Mouse (Mus musculus): ENCODE results near the gene Slc39a11. TPM values are rescaled to one million over a fixed set of nuclear protein-coding genes. Genes with fewer than 3 reads are reported as not detected.

Slc39a11 gene
- polyA plus RNA-seq, 1 experiment from 2014 or later = 18.6 TPM

DNA sequence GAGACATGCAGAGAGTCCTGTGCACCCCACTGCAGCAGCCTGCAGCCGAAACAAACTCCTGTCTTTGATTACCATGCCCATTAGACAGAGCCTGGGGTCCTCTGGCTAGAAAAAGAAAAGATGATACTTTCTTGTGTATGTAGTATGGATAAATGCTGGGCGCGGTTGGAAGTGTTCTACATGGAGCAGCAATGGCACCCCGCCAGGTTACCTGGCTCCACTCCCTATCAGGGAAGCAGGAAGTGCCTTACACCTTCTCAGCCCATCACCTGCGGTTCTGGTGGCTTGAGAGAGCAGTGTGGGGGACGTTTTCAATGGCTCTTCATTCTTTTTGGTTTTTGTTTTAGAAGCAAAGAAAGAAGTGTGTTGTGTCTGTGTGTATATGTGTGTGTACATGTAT is 391.9 kb downstream of the Slc39a11 start:
- no peak overlapping the region for H3K27ac ChIP-seq (ENCODE audit: low read length)
- H3K36me3 ChIP-seq (ENCODE audit: control insufficient read depth, insufficient read depth, low read length) = no peaks in the 10 kb centered on the region
- peaks cover 25% of the 10 kb centered on the region; the same call in 1 of the 2 replicates for H3K4me1 ChIP-seq (ENCODE audit: control insufficient read depth, insufficient read depth, low read length)
- no peak overlapping the region for H3K9ac ChIP-seq (replicated peaks; ENCODE audit: low read depth, low read length)
- 79% methylated on average over 6 of the region's 6 CpGs for WGBS
- no peak overlapping the region for H3K4me2 ChIP-seq (replicated peaks; ENCODE audit: low read depth, low read length)
- no peak overlapping the region for H3K4me3 ChIP-seq (ENCODE audit: low read depth, low read length)
- ATAC-seq (ENCODE audit: insufficient number of reproducible peaks, insufficient read depth, low FRiP score, low read depth) = no peak
- no peaks in the 10 kb centered on the region for H3K27me3 ChIP-seq (ENCODE audit: control insufficient read depth, insufficient read depth, low read length)
- H3K9me3 ChIP-seq (ENCODE audit: control insufficient read depth, low read depth, low read length) = no peaks in the 10 kb centered on the region

DNA sequence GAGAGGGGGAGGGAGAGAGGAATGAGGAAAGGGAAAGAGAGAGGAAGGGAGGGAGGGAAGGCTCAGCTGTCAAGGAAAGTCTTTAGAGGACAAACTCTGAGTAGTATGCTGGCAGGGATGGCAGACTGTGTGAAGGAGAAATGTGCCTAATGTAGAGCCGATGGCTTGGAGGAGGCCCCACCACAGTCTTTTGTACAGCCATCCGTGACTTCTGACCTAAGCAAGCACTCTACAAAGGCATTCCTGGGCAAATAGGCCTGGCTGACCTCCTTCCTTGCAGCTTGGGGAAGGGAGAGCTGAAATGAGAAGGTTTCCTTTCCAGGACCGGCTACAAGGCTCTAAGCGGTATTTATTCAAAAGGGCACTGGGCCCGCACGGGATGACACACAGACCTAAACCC is 395.2 kb downstream of the Slc39a11 start:
- Histone ChIP-seq H3K9me3 (ENCODE audit: control insufficient read depth, low read depth, low read length) (no peaks in the 10 kb centered on the region), H3K4me3 (ENCODE audit: low read depth, low read length) (no peak overlapping the region), H3K27me3 (ENCODE audit: control insufficient read depth, insufficient read depth, low read length) (no peaks in the 10 kb centered on the region), H3K4me1 (ENCODE audit: control insufficient read depth, insufficient read depth, low read length) (peaks cover 12% of the 10 kb centered on the region; the same call in 1 of the 2 replicates), H3K27ac (ENCODE audit: low read length) (0 out of 2 replicates have a peak overlapping the region, but pooled peaks have one; percentile 48), H3K4me2 (replicated peaks; ENCODE audit: low read depth, low read length) (no peak overlapping the region), H3K36me3 (ENCODE audit: control insufficient read depth, insufficient read depth, low read length) (no peaks in the 10 kb centered on the region), H3K9ac (replicated peaks; ENCODE audit: low read depth, low read length) (no peak overlapping the region)
- ATAC-seq (ENCODE audit: insufficient number of reproducible peaks, insufficient read depth, low FRiP score, low read depth) = no peak
- WGBS = 58% methylated on average over 6 of the region's 6 CpGs

DNA sequence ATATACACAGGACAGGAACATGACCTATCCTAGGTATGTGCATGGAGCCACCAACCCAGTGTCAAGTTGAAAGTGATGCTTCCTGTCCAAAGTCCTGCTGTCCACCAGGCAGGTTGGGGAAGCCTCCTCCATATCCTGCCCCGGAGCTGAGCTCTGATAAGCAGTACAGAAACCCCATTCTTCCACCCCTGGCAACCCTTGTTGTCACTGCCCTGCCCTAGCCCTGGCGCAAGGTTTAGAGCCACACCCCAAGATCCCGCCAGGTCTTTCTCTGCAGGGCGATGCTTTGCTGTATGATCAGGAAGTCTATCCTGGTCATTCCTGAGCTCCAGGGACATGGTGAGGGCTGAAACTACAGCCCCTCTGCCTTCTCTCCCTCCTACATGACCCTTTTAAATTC is 396.7 kb downstream of the Slc39a11 start:
- WGBS = 73% methylated on average over 4 of the region's 4 CpGs
- H3K27me3 ChIP-seq (ENCODE audit: control insufficient read depth, insufficient read depth, low read length) = no peaks in the 10 kb centered on the region
- ATAC-seq (ENCODE audit: insufficient number of reproducible peaks, insufficient read depth, low FRiP score, low read depth) = no peak; the same call in 1 of the 2 replicates

DNA sequence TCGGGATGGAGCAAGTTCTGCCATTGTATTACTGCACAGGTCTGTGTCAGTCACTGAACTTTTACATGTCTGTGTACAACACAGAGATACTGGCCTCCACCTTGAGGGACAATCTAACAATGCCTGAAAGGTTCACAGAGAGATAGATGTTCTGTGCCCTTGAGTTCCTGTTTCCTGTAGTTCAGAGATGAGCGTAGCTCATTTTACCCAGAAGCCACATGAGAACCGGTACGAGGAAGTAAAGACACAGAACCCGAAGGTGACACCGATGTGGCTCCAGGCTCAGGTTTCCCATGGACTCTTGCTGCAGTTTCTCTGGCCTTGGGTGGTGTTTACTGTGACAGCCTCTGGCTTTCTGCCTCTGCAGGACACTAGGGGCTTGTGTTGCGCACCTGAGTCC is 398.7 kb downstream of the Slc39a11 start:
- no peak overlapping the region for H3K27ac ChIP-seq (ENCODE audit: low read length)
- peaks cover 12% of the 10 kb centered on the region; the same call in 1 of the 2 replicates for H3K4me1 ChIP-seq (ENCODE audit: control insufficient read depth, insufficient read depth, low read length)
- ATAC-seq (ENCODE audit: insufficient number of reproducible peaks, insufficient read depth, low FRiP score, low read depth) = no peak
- 83% methylated on average over 7 of the region's 7 CpGs for WGBS
- no peak overlapping the region for H3K4me2 ChIP-seq (replicated peaks; ENCODE audit: low read depth, low read length)
- H3K4me3 ChIP-seq (ENCODE audit: low read depth, low read length) = no peak overlapping the region
- no peaks in the 10 kb centered on the region for H3K36me3 ChIP-seq (ENCODE audit: control insufficient read depth, insufficient read depth, low read length)
- no peaks in the 10 kb centered on the region for H3K9me3 ChIP-seq (ENCODE audit: control insufficient read depth, low read depth, low read length)
- no peaks in the 10 kb centered on the region for H3K27me3 ChIP-seq (ENCODE audit: control insufficient read depth, insufficient read depth, low read length)
- H3K9ac ChIP-seq (replicated peaks; ENCODE audit: low read depth, low read length) = no peak overlapping the region

More for the DNA sequence above, 396.7 kb downstream of the Slc39a11 start:
- Histone ChIP-seq H3K9me3 (ENCODE audit: control insufficient read depth, low read depth, low read length) (no peaks in the 10 kb centered on the region), H3K9ac (replicated peaks; ENCODE audit: low read depth, low read length) (no peak overlapping the region), H3K36me3 (ENCODE audit: control insufficient read depth, insufficient read depth, low read length) (no peaks in the 10 kb centered on the region), H3K27ac (ENCODE audit: low read length) (no peak overlapping the region), H3K4me2 (replicated peaks; ENCODE audit: low read depth, low read length) (no peak overlapping the region), H3K4me3 (ENCODE audit: low read depth, low read length) (no peak overlapping the region), H3K4me1 (ENCODE audit: control insufficient read depth, insufficient read depth, low read length) (peaks cover 12% of the 10 kb centered on the region; the same call in 1 of the 2 replicates)

DNA sequence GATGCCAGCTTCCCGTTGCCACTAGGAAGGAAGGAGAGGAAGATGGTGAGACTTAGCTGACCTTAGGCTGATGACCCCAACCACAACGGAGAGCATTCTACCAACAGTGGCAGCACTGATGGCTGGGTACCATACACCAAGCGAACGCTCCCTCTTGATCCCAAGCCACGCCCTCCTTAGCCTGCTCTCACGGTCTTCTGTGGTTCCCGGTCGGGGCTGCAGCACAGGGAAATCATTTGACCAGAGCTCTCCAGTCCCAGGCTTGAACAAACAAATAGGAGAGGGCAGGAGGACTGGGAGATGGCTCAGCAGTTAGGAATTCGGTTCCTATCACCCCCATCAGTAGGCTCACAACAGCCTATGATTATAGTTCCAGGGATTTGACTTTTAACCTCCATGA is 403.4 kb downstream of the Slc39a11 start:
- H3K36me3 ChIP-seq (ENCODE audit: control insufficient read depth, insufficient read depth, low read length) = no peaks in the 10 kb centered on the region
- no peaks in the 10 kb centered on the region for H3K27me3 ChIP-seq (ENCODE audit: control insufficient read depth, insufficient read depth, low read length)
- no peak overlapping the region for H3K9ac ChIP-seq (replicated peaks; ENCODE audit: low read depth, low read length)
- H3K27ac ChIP-seq (ENCODE audit: low read length) = no peak overlapping the region
- no peaks in the 10 kb centered on the region for H3K4me1 ChIP-seq (ENCODE audit: control insufficient read depth, insufficient read depth, low read length)
- 40% methylated on average over 9 of the region's 9 CpGs for WGBS
- H3K4me2 ChIP-seq (replicated peaks; ENCODE audit: low read depth, low read length) = no peak overlapping the region
- no peak overlapping the region for H3K4me3 ChIP-seq (ENCODE audit: low read depth, low read length)
- ATAC-seq (ENCODE audit: insufficient number of reproducible peaks, insufficient read depth, low FRiP score, low read depth) = peak; percentile 35; the same call in 1 of the 2 replicates
- H3K9me3 ChIP-seq (ENCODE audit: control insufficient read depth, low read depth, low read length) = no peaks in the 10 kb centered on the region

DNA sequence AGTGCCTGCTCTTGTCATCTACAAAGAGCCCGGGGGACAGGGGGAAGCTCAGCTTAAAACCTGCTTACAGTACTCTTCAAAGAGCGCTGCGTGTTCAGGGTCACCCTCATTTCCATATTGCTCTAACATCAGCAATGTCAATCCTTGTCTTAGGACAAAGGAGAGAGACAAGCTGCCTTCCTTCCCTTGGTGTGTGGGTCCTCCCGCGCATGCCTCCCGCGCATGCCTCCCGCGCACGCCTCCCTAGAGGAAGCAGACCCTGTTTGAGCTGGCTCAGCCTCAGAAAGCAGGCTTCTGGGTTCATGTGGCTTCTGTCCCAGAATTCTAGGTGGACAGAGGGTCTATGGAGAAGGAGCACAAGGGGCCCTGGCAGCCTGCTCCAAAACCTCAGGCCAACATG is 404.2 kb downstream of the Slc39a11 start:
- H3K36me3 ChIP-seq (ENCODE audit: control insufficient read depth, insufficient read depth, low read length) = no peaks in the 10 kb centered on the region
- H3K27me3 ChIP-seq (ENCODE audit: control insufficient read depth, insufficient read depth, low read length) = no peaks in the 10 kb centered on the region
- no peak overlapping the region for H3K27ac ChIP-seq (ENCODE audit: low read length)
- no peaks in the 10 kb centered on the region for H3K9me3 ChIP-seq (ENCODE audit: control insufficient read depth, low read depth, low read length)
- ATAC-seq (ENCODE audit: insufficient number of reproducible peaks, insufficient read depth, low FRiP score, low read depth) = no peak
- H3K4me1 ChIP-seq (ENCODE audit: control insufficient read depth, insufficient read depth, low read length) = no peaks in the 10 kb centered on the region
- H3K9ac ChIP-seq (replicated peaks; ENCODE audit: low read depth, low read length) = no peak overlapping the region
- WGBS = 76% methylated on average over 10 of the region's 10 CpGs
- no peak overlapping the region for H3K4me3 ChIP-seq (ENCODE audit: low read depth, low read length)
- H3K4me2 ChIP-seq (replicated peaks; ENCODE audit: low read depth, low read length) = no peak overlapping the region

DNA sequence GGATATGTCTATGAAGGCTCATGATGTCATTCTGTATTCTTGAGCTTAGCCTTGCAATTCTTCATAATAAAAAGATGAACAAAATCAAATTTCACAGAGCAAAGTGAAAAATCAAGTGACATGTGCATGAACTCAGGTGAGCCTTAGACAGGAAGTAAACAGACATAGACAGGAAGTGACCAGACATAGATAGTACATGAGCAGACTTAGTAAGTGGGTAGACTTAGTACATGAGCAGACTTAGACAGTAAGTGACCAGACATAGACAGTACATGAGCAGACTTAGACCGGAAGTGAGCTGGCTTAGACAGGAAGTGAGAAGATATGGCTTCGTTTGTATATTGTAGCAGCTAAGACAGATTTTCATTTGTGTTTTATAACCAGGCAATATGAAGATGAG is 415.4 kb downstream of the Slc39a11 start:
- H3K27ac ChIP-seq (ENCODE audit: low read length) = no peak overlapping the region
- no peak for ATAC-seq (ENCODE audit: insufficient number of reproducible peaks, insufficient read depth, low FRiP score, low read depth)
- H3K4me3 ChIP-seq (ENCODE audit: low read depth, low read length) = no peak overlapping the region
- H3K36me3 ChIP-seq (ENCODE audit: control insufficient read depth, insufficient read depth, low read length) = no peaks in the 10 kb centered on the region
- H3K9me3 ChIP-seq (ENCODE audit: control insufficient read depth, low read depth, low read length) = no peaks in the 10 kb centered on the region
- no peaks in the 10 kb centered on the region for H3K27me3 ChIP-seq (ENCODE audit: control insufficient read depth, insufficient read depth, low read length)
- H3K4me1 ChIP-seq (ENCODE audit: control insufficient read depth, insufficient read depth, low read length) = 0 out of 2 replicates have a peak, but pooled peaks cover 3% of the 10 kb centered on the region
- no peak overlapping the region for H3K9ac ChIP-seq (replicated peaks; ENCODE audit: low read depth, low read length)
- 77% methylated on average over 2 of the region's 2 CpGs for WGBS
- H3K4me2 ChIP-seq (replicated peaks; ENCODE audit: low read depth, low read length) = no peak overlapping the region

DNA sequence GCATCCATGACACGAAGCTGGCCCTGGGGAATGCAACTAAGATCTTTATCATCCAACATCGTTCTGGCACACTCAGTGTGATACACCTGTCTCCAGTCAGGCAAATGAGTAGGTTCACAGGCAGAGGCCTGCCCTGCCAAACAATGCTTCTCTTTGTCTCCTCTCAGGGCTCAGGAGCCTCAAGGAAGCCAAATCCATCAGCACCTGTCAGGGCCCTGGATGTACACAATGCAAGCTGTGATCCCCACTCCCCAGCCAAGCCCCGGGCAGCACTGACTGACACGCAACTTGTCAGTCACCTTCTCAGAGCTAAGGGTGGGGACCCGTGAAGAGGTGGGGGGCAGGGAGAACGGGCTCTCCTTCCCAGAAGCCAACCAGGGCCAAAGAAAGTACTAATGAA is 417.8 kb downstream of the Slc39a11 start:
- Histone ChIP-seq H3K27me3 (ENCODE audit: control insufficient read depth, insufficient read depth, low read length) (no peaks in the 10 kb centered on the region), H3K36me3 (ENCODE audit: control insufficient read depth, insufficient read depth, low read length) (no peaks in the 10 kb centered on the region), H3K27ac (ENCODE audit: low read length) (peak overlapping the region; percentile 62), H3K9me3 (ENCODE audit: control insufficient read depth, low read depth, low read length) (no peaks in the 10 kb centered on the region), H3K4me1 (ENCODE audit: control insufficient read depth, insufficient read depth, low read length) (0 out of 2 replicates have a peak, but pooled peaks cover 3% of the 10 kb centered on the region), H3K4me3 (ENCODE audit: low read depth, low read length) (no peak overlapping the region), H3K4me2 (replicated peaks; ENCODE audit: low read depth, low read length) (no peak overlapping the region), H3K9ac (replicated peaks; ENCODE audit: low read depth, low read length) (no peak overlapping the region)
- peak; percentile 77 for ATAC-seq (ENCODE audit: insufficient number of reproducible peaks, insufficient read depth, low FRiP score, low read depth)
- 19% methylated on average over 6 of the region's 6 CpGs for WGBS
